Mouse (Mus musculus) kidney, adult 2 months (tissue): Measurements from ENCODE around the gene Dennd2a.

Experiments
- CTCF ChIP-seq: fragments of 200-500 bp; conservative IDR thresholded peaks from 2 replicates; pipeline ENCODE4 v1.5.1; 2011; ENCODE audit warnings: low read depth, mild to moderate bottlenecking, control low read depth, low read length, moderate library complexity, mixed read lengths; ENCODE audit not compliant: insufficient read depth, insufficient read length
- POLR2A ChIP-seq: fragments of 200-500 bp; IDR thresholded peaks from one replicate; pipeline ENCODE4 v1.6.1; 2011; ENCODE audit warnings: low read depth, low read length, control low read depth

DNA sequence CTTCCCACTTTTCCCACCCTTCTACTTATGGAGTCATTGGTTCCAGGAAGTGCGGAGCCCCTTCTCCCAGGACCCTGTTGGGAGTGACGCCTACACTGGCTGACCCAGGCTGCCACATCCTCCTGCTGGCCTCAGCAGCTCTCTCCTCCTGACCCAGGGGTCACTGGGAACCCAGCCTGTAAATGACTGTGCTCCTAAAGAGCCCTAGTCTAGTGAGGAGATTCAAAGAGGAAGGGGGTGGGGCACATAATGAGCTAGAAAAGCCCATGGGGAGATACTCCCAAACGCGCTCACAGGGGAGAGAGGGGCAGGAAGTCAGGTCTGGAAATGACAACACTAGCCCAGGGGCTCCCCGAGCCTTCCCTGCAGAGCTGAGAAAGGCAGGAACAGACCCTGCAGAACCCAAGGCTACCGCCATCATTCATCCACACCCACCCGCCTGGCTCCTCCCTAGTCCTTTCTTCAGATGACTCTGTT lies 17.9 kb downstream of the Dennd2a start:
- TF ChIP-seq POLR2A (no peak), CTCF (no peak)
